Mouse (Mus musculus) left cerebral cortex, postnatal 36 days (tissue): ENCODE results near the gene Sel1l3. TPM values are rescaled to one million over a fixed set of nuclear protein-coding genes. Genes with fewer than 3 reads are reported as not detected.

ENCODE experiments used
- DNase-seq, 2 experiments: peaks; one replicate each; pipeline ENCODE4 v3.0.0; 2021 to 2022; ENCODE audit warnings: low spot score in 2 of 2, mixed read lengths in 1 of 2
- intact Hi-C: fragments of 180-260 bp; cut with DNase I; formaldehyde crosslinking; loops from one replicate; pipeline ENCODE4 v1.15.1; 2025
- total RNA-seq, 2 experiments: library from RNA; stranded (reverse); gene quantifications; 2 replicates each; pipeline ENCODE4 v1.2.3; 2021

Gene Sel1l3
- total RNA-seq, 2 experiments from 2014 or later, result 63.4 to 74.2 TPM

DNA sequence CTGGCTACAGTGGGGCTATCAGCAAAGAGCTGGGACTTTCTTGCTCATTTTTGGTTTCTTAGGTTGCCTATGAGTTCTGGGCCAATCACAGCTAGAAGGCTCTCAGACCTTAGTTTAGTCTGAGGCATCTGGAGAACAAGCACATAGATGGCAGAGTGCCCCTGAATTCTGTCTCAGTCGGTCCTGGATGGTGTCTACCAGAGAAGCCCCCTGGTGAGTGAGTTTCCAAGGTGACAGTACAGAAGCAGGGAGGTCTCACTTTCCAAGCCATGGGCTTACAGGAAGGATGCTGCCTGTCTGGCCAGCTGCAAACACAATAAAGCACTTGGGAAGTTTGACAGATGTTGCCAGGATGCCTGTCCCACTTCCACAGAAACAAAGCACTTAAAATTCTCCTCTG lies 1.1 kb upstream of the Sel1l3 start:
- no peak for DNase-seq
- intact Hi-C loops, result loop anchor here (5.0 kb wide), 1 partner anchor 48 kb away; no protein-coding TSS in a partner anchor

DNA sequence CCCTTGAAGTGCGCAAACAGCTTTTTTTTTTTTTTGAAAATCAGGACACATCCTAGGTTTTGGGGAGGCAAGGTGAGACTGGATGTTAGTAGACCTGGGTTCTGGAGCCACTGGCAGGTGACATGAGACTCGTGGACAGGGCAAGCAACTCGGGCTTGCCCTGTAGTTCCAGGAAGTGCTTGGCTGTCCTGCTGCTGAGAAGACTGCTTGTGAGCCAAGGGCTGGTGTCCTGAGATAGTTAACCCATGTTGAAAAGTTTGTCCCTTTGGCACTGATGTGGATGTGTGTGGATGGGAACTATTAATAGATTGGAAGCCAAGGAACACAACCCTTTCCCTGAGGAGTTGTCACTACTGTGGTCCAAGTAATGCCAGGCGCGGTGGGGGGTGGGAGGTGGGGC lies 635 bp upstream of the Sel1l3 start:
- DNase-seq, result no peak
- intact Hi-C loops, result loop anchor here (5.0 kb wide), 1 partner anchor 48 kb away; no protein-coding TSS in a partner anchor

DNA sequence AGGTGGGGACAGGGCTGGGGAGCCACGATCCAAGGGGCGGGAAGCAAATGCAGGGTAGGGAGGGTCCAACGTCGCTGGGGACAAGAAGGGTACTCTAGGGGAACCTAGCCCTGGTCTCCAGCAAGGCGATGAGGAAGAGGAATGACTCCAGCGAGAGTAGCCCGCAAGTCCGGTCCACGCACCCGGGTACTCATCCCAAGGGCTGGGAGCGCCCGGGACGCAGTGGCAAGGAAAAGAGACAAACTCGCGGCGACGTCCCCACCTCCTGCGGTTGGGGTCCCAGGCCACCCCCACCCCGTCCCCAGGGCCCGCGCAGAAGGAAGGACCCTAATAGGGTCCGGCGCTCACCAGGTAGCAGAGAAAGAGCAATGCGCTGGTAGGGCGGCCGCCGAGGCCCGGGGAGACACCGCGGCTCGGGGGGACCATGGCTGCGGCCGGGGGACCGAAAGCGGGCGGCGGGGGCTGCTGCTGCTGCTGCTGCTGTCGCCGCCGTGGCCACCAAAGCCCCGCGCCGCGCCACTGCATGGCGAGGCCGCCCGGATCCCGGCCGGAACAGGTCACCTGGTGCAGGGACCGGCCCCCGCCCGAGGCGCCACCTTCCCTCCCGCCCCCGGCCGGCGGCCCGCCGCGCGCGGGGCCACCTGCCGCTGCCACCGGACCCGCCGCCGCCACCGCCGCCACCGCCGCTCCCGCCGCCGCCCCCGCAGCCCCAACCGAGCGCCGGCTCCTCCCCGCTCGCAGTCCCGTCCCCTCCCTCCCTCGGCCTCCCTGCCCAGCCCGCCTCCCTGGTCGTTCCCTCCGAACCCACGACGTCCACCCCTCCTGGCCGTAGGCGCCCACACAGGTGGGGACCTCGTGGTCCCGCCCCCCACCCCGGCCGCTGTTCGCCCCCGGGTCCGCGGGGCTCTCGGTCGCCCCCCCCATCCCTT lies 681 bp downstream of the Sel1l3 start:
- intact Hi-C loops, result loop anchor here (5.0 kb wide), 1 partner anchor 49 kb away; no protein-coding TSS in a partner anchor
- DNase-seq, result peak in 1 of 2 experiments; percentile 58

DNA sequence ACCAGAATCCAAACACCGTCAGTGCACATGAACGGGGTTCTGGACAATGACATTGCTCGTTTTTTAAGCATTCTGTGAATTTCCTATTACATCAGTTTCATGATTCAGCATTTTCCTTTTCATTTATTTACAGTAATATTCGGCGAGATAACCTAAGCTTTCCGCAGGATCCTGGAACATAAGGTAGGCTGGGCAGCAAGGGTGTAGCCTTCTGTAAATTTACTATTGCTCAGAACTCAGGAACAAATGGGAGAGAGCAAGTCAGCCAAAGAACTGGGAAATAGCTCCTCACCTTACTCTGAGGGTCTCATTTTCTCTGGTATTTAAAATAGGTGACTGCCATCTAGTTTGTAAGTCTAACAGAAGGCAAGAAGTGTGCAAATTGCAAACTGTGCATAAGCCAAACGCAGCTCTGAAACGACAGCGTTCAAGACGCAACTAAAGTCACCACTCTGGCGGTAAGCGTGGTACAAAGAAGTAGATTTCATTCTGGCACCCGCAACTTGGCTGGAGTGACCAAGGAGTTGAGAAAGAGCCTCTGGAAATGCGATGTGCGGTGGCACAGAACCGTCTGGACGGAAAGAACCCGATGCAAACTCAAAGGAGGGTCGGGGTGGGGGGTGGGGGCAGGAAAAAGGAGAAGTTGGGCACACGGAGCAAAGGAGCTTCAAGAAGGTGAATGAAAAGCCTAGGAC lies 1.5 kb downstream of the Sel1l3 start:
- intact Hi-C loops, result loop anchor here (5.0 kb wide), 1 partner anchor 50 kb away; no protein-coding TSS in a partner anchor
- no peak for DNase-seq

DNA sequence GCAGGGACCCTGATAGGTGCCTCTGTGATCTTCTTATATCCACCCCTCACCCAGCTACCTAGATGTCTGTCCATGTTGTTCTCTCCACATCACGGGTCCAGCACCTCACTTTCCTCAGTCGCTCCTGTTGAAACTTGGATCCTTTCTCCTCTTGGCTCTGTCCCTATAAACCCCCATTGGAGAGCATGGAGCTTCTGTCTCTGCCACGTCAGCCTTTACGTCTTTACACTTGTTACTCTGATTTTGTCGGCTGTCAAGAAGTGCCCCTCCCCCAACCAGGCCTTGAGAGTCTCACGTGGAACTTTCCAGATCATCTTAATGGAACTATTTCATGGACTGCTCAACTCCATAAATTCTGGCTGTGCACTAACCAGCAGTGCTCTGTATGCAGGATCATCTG lies 2.5 kb downstream of the Sel1l3 start:
- intact Hi-C loops, result loop anchor here (5.0 kb wide), 1 partner anchor 51 kb away; no protein-coding TSS in a partner anchor
- no peak for DNase-seq

DNA sequence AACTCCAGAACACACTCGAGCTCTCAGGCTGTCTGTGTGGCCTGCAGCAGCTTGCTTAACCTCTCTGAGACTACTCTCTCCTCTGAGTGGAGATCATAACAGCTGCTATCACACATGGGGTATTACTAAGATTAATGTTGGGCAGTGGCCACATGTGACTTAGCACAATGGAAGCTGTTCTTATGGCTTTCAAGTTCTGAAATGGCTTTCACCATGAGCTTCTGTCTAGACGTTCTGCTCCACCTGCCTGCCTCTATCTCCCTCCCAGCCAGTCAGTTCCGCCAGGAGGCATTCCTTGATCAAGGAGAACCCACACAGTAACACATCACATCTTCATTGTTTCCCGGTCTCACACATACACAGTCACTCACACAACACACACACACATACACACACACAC lies 3.2 kb downstream of the Sel1l3 start:
- intact Hi-C loops, result loop anchor here (5.0 kb wide), 1 partner anchor 52 kb away; no protein-coding TSS in a partner anchor
- no peak for DNase-seq

DNA sequence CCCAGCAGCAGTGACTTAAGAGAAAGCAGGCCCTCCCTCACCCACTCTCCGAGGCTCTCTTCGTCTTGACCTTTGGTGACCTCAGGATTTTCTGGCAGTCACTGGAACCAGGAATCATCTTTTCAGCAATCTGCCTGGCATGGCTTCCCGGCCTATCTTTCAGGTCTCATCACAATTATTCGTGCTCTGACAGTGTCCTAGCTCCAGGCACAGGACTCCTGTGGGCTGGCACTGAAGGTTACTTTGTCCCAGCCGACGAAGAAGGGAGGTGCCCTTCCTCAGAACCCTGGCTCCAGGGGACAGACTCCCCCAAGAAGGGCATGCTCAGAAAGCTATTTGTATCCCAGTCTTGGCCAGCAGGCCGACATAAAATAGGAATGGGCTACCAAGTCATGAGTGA lies 4.0 kb downstream of the Sel1l3 start:
- DNase-seq, result no peak
- intact Hi-C loops, result loop anchor here (5.0 kb wide), 1 partner anchor 53 kb away; no protein-coding TSS in a partner anchor

DNA sequence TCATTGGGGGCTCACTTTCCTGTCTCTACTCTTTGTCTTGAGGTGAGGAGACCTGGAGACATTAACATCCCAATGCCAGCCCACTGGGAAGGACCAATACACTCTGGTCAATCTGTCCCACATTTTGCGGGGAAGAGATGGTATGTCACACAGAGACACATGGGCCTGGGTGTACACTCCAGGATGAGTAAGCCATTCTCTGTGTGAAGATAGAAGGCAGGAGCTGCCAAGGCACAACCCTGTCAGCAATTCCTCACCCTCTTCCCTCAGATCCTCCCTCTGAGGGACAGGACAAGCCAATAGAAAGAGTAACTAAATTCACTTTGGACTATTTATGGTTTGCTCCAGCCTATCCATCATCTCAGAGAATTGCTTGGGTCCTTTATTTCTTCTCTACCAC lies 5.0 kb downstream of the Sel1l3 start:
- intact Hi-C loops, result no loop called here
- DNase-seq, result no peak

DNA sequence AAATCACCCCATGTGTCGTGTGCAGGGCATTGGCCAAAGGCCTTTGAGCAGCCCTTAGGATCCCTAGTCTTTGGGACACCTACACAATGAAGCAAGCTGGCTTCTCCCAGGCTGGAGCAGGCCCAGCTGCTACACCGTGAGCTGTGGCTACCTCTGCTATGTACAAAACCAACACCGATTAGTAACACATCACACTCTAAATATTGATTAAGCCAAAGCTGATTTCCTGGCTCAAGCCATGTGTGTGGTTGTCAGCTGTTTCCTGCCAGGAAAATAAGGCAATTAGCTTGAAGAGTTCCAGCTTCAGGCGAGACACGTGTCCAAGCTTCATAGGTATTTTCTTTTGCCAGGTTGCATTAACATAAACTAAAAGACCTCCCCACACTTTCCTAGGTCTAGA lies 7.2 kb downstream of the Sel1l3 start:
- intact Hi-C loops, result no loop called here
- no peak for DNase-seq

DNA sequence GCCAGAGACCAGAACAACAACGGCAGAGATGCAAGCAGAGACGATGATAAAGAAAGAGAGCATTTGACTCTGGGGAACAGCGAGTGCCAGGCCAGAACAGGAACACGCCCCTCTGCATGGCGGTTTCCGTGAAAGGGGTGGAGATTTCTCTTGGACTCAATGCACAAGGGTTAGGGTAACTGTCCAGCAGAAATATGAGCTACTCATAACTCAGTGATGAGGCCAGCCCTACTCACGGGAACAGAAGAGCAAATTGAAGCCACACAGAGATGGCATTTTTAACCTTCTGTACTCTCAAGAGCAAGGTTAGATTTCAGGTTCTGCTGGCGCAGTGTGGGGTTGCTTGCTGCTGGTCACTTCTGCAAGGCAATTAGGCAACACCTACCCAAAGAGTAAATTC lies 11.0 kb downstream of the Sel1l3 start:
- intact Hi-C loops, result no loop called here
- DNase-seq, result no peak

DNA sequence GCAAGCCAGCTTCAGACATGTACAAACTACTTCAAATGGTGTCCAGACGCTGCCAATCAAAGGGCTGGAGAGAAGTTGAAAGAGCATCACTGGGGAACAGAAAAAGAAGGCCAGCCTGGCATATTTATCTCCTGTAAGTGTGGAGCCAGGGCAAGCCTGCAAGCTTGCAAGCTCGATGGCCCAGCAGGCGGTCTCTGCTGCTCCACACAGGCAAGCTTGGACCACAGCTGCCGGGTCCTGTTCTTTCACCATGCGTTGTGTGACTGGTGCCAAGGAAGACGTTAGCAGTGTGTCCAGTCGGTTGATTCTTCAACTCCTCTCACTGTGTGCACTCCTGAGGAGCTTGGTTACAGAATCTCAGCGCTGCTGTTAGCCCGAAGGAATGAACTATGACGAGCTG lies 12.9 kb downstream of the Sel1l3 start:
- intact Hi-C loops, result no loop called here
- DNase-seq, result no peak

DNA sequence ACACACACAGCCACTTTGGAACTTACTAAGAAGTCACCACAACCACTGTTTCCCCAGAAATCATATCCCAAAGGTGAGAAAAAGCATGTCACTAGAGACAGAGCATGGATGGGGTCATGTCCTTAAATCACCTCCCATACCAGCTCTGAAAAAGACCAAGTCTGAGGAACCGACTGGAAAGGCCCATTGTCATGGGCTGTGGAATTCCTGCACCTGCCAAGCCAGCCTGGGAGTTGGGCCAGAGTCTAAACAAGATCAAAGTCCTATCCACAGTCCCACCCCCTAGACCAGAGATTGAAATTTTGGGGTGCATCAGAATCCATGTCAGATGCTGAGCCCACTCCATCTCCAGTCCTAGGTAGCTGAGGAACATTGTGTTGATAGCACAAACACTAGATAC lies 15.3 kb downstream of the Sel1l3 start:
- intact Hi-C loops, result no loop called here
- DNase-seq, result no peak

DNA sequence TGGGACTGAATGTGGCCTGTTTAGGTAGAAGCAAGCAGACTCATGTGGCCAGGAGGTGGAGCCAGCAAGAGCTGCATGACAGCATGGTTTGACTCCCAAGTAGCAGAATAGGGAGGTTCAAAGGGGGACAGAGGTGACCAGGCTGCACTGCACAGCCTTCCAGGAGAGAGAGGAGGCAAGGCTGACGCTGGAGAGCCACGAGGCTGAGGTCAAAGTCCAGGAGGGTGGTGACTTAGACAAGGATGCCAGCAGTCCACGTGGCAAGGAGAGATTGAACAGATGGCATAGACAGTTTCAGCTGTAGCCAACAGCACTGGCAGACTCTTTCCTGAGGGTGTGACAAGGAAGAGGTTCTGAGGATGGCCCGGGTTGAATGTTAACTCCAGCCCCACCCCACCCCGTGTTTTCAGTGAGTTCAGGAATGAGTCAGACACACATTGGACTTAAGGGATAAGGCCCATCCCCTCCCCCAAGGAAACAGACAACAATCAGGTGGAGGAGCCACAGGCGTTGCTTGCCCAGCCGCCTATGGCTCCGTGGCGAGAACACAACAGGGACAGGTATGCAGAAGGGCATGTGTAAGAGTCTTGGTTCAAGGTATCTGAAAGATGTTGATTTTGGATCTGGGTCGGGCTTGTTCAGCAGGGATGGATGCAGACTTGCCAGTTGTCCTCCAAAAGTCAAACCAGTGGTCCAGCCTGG lies 17.2 kb downstream of the Sel1l3 start:
- no peak for DNase-seq
- intact Hi-C loops, result no loop called here

DNA sequence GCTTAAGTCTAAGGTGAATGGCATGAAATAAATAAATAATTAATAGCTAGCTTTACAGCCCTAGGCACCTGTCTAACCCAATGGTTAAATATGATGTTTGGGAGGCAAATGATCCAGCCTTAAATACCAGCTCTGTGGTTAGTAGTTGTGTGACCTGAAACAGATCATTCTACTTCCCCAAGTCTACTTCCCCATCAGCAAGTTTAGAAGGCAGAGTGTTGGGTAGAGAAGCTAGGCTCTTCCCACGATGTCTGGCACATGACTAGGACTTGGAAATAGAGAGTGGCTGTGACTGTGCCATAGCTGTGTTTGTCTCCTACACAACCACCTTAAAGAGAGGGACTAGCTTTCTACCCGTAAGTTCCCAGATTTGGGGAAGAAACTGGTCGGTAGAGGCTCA lies 18.9 kb downstream of the Sel1l3 start:
- intact Hi-C loops, result no loop called here
- DNase-seq, result no peak

DNA sequence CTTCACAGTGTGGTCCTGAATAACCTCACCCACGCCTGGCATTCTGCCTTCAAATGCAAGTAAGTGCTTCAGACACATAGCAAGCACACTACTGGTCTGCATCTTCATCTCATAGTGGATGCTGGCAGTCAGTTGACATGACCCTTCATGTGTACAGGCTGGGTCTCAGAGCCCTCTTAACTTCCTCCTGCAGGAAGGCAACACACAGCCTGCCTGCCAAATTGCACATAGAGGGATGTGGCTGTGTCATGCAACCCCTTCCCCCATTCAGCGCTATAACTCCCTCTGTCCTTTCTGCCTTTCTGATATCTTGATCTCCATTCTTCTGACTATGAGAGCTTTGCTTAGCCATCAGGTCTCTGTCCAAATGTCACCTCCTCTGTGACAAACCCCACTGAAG lies 19.3 kb downstream of the Sel1l3 start:
- intact Hi-C loops, result no loop called here
- no peak for DNase-seq

DNA sequence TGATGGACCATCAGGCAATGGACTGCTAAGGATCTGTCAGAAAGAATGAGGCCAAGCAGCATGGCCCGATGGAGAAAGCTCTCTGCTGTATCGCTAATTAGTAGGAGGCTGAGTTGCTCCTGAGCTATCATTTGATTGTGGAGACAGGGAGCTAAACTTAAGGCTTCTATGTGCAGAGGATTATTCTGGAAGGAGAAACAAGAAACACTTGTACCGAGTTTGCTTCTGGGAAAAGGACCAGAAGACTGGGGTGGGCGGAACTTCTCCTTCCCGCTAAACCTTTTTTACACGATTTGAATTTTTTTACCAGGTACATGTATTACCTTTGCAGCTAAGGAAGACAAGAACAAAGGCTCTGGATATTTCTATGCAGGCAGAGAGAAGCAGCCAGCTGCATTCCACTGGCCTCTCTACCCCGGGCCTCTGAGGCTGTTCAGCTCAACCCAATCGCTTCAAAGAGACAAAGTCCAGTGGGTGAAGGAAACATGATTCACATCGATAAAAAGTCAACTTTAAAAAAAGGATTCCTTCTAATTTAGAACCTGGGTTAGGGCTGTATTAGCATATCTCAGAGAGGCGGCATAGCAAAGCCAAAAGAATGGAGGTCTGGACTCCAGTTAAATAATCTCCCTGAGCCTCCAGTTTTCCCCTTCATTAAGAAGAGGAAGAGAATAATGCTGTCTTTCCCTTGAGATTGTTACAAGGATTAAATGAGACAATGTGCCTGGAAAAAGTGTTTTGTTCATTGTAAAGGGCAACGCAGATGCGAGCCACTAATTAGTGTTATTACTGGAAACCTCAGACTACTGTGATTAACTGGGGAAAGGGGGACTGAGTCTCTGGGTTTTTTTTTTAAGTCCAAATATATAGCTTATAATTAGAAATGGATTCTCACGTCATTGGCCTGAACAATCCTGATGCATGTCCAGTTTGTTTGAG lies 20.4 kb downstream of the Sel1l3 start:
- no peak for DNase-seq
- intact Hi-C loops, result no loop called here

DNA sequence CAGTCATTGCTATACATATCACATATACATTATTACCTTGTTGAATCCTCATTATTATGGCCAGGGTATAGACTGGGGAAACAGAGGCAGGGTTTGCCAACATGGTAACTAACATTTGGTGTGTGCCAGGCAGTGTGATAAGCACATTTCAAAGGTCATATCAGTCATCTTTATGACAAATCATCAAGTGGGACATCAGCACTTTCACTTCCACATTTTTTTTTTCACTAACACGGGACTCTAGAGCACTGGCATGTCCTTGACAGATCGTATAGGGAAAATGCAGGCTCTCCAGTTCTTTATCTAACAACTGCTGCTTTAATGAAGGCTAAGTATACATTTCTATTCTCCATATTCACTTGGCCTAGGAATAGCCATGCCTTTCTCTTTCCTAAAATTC lies 25.1 kb downstream of the Sel1l3 start:
- DNase-seq, result no peak
- intact Hi-C loops, result no loop called here

DNA sequence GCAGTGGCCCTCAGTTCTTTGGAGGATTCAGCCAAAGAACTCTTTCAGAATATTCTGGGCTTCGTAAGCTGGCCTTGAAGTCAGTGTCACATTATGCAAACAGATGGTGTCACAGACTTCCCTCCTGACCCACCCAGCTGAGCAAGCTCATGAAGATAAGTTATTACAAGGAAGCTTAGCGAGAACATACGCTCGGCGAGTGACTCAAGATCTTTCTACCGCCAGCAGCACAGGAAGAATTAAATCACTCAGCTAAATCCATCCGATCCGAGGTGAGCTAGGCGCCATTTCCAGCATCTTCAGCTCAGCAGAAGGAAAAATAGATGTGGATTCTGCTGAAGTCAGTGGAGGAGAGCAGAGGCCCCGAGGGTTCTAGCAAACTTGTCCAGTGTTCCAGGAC lies 26.5 kb downstream of the Sel1l3 start:
- intact Hi-C loops, result no loop called here
- DNase-seq, result peak in 1 of 2 experiments; percentile 46

DNA sequence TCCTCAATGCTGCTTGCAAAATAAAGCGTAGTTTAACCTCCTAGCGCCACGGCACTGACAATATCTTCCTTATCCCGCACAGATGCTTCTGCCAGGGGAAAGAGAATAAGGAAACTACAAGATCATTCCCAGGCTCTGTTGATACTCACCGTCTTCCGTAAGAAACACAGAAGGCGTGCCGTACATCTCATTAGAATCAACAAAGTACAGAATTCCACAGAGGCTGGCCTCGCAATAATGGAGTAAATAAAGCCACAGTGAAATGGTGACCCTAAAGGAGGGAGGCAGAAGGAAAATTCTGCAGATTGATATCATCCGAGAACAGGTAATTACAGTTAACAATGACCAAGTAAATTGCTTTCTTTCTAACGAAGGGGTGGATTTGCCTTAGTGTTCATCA lies 27.9 kb downstream of the Sel1l3 start:
- DNase-seq, result no peak
- intact Hi-C loops, result no loop called here
